Mouse (Mus musculus) bone marrow, adult 2 months (tissue): ENCODE measurements around the gene Atad2b. TPM values are rescaled to one million over a fixed set of nuclear protein-coding genes. Genes with fewer than 3 reads are reported as not detected.

Source experiments
- H3K27ac ChIP-seq: fragments of 200-500 bp; 2 replicates; pipeline ENCODE4 v1.5.1; 2012; ENCODE audit warnings: low read depth, mild to moderate bottlenecking, control low read depth, inconsistent platforms, low read length; ENCODE audit not compliant: control insufficient read depth, poor library complexity, insufficient read depth
- H3K4me1 ChIP-seq: fragments of 200-500 bp; 2 replicates; pipeline ENCODE4 v1.6.1; 2011; ENCODE audit warnings: low read length; ENCODE audit not compliant: control insufficient read depth, insufficient read depth
- H3K4me3 ChIP-seq: fragments of 200-500 bp; replicated peaks from 2 replicates; pipeline ENCODE3; 2011; ENCODE audit warnings: mild to moderate bottlenecking, low read depth, low read length, control low read depth; ENCODE audit not compliant: control insufficient read depth
- CTCF ChIP-seq: fragments of 200-500 bp; IDR thresholded peaks from 2 replicates; pipeline ENCODE4 v1.5.1; 2011; ENCODE audit warnings: low read length, control low read depth; ENCODE audit not compliant: control insufficient read depth, insufficient read depth
- POLR2A ChIP-seq: fragments of 200-500 bp; IDR thresholded peaks from 2 replicates; pipeline ENCODE4 v1.6.1; 2011; ENCODE audit warnings: low read depth, mild to moderate bottlenecking, control low read depth, low read length, borderline replicate concordance; ENCODE audit not compliant: control insufficient read depth
- WGBS: fragments of 180-500 bp; shearing (Covaris S2); methylation state at CpG from one replicate; pipeline ENCODE4 v1.1.7; 2018; 5-methylcytosine and 5-hydroxymethylcytosine counted together
- polyA plus RNA-seq: library from polyadenylated mRNA; stranded (reverse); fragments of >200 nt; gene quantifications from 2 replicates; pipeline ENCODE4 v1.2.4, GENCODE M21; 2011; ENCODE audit warnings: low replicate concordance; ENCODE audit not compliant: missing spikeins, insufficient read depth, insufficient read length

Atad2b gene
- polyA plus RNA-seq, 1 experiment: 26.5 TPM

DNA sequence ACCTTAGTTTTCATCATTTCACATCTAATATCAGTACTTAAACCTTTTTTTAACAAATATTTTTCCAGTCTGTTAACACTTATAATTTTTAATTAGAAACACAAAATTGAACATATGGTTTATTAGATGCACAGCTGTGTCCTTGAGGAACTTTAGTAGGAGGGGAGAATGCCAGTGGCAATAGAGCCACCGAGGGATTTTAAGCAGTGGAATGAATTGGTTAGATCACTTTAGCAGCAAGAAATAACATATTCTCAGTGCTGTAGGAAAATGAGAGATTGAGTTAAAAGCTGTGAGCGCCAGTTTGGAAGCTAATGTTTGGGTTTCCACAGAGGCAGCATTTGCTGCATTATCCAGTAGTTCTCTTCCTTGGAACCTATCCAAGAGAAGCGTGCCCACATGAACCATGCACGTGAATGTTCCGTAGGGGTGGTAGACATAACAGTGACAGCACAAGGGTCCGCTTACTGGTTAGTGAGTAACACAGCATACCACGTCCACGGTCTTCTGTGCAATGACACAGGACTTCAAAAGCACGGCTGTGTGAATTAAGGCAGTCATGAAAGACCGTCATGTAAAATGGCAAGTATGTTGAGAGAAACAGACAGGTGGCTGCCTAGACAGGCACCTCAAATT lies 108.2 kb downstream of the Atad2b start:
- Histone ChIP-seq H3K27ac (no peak overlapping the region), H3K4me1 (no peaks in the 10 kb centered on the region), H3K4me3 (no peak overlapping the region)
- TF ChIP-seq CTCF (no peak), POLR2A (no peak)
- 96% methylated on average over 10 of the region's 10 CpGs for WGBS

DNA sequence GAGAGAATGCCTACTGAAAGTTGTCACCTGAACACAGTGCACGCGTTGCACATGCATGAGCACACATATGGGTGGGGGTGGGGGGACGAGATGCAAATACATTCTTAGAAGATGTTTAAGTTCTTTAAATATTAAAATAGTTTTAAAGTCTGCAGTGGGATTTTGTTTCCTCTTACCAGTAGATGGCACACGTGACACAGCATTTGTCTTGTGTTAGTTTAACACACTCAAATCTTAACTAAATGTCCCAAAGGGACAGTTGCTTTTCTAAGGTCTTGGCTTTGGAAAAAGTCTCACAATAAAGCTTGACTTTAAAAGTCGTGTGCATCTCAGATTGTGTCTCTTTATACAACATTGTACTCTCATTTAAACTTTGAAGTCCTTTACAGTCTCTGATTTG lies 111.9 kb downstream of the Atad2b start:
- 86% methylated on average over 5 of the region's 5 CpGs for WGBS
- TF ChIP-seq POLR2A (no peak), CTCF (no peak)
- Histone ChIP-seq H3K4me1 (no peaks in the 10 kb centered on the region), H3K27ac (no peak overlapping the region), H3K4me3 (no peak overlapping the region)

DNA sequence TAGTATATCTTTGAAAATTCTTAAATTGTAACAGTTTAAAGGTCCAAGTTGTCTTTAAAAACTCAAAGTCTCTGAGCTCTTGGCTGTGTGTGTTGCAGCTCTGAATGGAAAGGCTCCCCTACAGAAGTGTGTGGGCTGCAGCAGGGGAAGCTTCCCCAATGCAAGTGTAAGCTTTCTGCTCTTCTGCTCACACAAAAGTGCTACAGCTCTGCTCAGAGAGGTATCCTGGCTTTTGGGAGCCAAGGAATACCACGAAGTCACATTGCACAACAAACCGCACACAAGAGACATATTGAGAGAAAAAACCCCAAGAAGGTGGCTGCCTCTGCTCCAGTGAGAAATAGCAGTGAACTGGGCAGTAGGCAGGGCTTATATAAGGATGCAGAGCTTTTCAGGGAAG lies 120.9 kb downstream of the Atad2b start:
- no peak for TF ChIP-seq POLR2A
- no peak for TF ChIP-seq CTCF
- Histone ChIP-seq H3K27ac (no peak overlapping the region), H3K4me1 (no peaks in the 10 kb centered on the region), H3K4me3 (no peak overlapping the region)
- 69% methylated on average over 2 of the region's 2 CpGs for WGBS

DNA sequence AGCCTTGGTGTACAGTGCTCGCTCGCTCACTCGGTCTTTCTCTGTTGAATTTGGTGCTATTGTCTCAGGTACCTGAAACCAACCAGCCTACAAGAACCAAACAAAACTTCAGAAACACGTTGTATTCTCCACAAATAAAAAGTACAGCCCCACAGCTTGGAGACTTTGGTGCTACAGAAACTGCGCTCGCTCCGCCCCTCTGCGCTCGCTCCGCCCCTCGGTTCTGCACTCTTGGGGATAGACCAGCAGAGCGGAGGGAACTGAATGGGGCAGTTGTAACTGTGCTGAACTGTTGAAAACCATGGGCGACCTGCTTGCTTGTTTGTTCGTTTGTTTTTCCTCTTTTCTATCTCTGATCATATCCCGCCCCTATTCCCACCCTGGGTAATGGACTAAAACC lies 127.0 kb downstream of the Atad2b start:
- no peak for TF ChIP-seq CTCF
- no peak for TF ChIP-seq POLR2A
- Histone ChIP-seq H3K4me3 (no peak overlapping the region), H3K27ac (no peak overlapping the region), H3K4me1 (no peaks in the 10 kb centered on the region)
- 91% methylated on average over 15 of the region's 15 CpGs for WGBS

DNA sequence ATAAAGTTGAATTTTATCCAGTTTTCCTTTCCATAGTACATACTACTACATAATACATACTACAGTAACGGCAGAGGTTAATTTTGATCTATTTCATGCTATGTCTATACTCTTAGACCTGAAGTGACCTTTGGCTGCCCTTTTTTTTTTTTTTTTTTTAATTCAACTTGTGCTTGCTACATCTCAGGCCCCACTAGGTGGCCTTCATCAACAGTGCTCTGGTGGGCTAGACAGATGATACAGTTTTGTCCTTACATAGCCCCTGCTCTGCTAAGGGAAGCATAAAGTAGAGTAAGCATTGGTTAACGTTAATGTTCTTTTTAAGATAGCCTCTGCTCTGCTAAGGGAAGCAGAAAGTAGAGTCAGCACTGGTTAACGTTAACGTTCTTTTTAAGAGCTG lies 131.0 kb downstream of the Atad2b start:
- 93% methylated on average over 4 of the region's 4 CpGs for WGBS
- TF ChIP-seq POLR2A: no peak
- TF ChIP-seq CTCF: no peak
- H3K4me1 ChIP-seq: no peaks in the 10 kb centered on the region
- no peak overlapping the region for H3K4me3 ChIP-seq
- H3K27ac ChIP-seq: no peak overlapping the region

DNA sequence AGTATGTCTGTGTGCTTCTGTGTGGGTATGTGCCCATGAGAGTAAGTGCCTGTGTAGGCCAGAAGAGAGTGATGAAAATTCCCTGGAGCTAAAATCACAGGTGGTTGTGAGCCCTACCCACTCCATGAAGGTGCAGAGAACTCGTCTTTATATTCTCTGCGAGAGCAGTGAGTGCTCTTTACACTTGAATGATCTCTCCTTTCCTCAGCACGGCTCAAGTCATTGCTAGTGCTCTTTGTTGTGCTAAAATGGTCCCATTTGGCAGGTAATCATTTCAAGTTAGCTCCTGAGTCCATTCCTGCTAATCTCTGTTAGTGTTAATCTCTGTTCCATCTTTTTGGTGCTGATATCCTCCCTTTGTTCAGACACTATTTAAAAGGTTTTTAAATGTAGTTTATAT lies 150.4 kb downstream of the Atad2b start:
- WGBS: 53% methylated on average over 3 of the region's 3 CpGs
- Histone ChIP-seq H3K27ac (no peak overlapping the region), H3K4me3 (no peak overlapping the region)

DNA sequence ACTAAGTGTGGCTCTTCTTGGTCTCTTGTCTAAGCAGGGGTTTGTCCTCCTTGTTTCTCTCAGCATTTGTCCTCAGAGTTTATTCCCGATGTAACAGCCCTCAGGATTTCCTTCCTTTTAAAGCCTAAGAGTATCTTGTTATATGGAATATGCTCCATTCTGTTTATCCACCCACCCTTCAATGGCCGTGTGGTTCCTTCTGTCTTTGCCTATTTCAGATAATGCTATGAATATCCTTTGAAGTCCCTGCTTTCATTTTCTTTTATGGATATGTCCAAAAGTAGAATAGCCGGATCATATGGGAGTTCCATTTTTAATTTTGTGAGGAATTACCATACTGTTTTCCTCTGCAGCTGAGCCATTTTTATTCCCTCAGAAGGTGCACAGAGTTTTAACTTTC lies 153.0 kb downstream of the Atad2b start:
- 78% methylated on average over 3 of the region's 3 CpGs for WGBS
- no peak for TF ChIP-seq CTCF
- no peak for TF ChIP-seq POLR2A
- H3K4me1 ChIP-seq: no peaks in the 10 kb centered on the region
- no peak overlapping the region for H3K27ac ChIP-seq
- no peak overlapping the region for H3K4me3 ChIP-seq

More for the DNA sequence above, 150.4 kb downstream of the Atad2b start:
- no peaks in the 10 kb centered on the region for H3K4me1 ChIP-seq
- TF ChIP-seq POLR2A (no peak), CTCF (no peak)

DNA sequence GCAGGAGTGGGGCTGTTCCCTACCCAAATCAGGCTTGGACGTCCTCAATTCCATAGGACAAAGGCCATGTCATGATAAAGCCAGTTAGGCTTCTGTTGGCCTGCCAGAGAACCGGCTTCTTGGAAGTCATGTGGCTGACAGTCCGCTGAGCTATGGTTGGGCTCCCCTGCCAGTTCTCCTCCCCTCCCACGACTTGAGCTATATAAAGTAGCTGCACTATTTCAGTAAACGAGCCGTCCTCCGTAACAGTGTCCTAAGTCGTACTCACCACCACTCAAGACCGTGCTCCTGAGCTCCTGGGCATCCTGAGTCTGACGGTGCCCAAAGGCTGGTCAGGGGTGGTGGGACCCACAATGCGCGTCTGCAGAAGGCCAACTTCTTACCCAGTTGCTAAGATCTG lies 156.0 kb downstream of the Atad2b start:
- no peak overlapping the region for H3K4me3 ChIP-seq
- WGBS: 85% methylated on average over 12 of the region's 12 CpGs
- no peak overlapping the region for H3K27ac ChIP-seq
- no peaks in the 10 kb centered on the region for H3K4me1 ChIP-seq
- TF ChIP-seq POLR2A (no peak), CTCF (no peak)

DNA sequence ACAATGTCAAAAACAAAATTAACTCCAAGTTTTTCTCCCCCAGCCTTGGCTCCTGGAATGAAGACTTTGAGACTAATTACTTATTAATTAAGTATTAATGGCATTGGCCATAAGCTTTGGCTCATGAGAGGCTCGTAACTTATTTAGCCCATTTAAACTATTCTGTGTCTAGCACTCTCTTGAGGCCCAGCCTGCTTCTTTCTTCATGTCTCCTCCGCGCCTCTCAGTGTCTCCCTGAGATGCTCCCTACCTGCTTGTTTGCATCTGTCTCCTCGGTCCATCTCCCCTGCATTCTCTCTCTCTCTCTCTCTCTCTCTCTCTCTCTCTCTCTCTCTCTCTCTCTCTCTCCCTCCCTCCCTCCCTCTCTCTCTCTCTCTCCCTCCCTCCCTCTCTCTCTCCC lies 164.3 kb downstream of the Atad2b start:
- WGBS: 85% methylated on average over 4 of the region's 4 CpGs

More for the DNA sequence above, 164.3 kb downstream of the Atad2b start:
- Histone ChIP-seq H3K27ac (no peak overlapping the region), H3K4me1 (no peaks in the 10 kb centered on the region), H3K4me3 (no peak overlapping the region)
- TF ChIP-seq POLR2A (no peak), CTCF (no peak)
